Mouse (Mus musculus) kidney, postnatal 14 days (tissue): ENCODE results near the gene Cyp2b13.
"Not testable (repeated sequence)": the region's sequence is repeated elsewhere in the genome, so short reads cannot be mapped to it uniquely, and the experiment has no call there.

ENCODE experiments used
- DNase-seq: peaks from one replicate; pipeline ENCODE4 v3.0.0; 2022; ENCODE audit warnings: mixed read lengths

The Cyp2b13 gene

GRCm38 (mm10) chr7:26061197-26061596 is at the start of gene Cyp2b13:
Gene Cyp2b13, plus strand, starts transcription at chr7:26061497.
- DNase-seq, result not testable (repeated sequence)

GRCm38 (mm10) chr7:26019814-26020332 is 41.4 kb upstream of the Cyp2b13 start:
- not testable (repeated sequence) for DNase-seq

- not testable (repeated sequence) for DNase-seq
These were observed 6.2 kb upstream of the Cyp2b13 start for GRCm38 (mm10) chr7:26054885-26055630.

GRCm38 (mm10) chr7:26071677-26072076 is 10.4 kb downstream of the Cyp2b13 start:
- DNase-seq, result not testable (repeated sequence)

GRCm38 (mm10) chr7:26082595-26082994 is 21.3 kb downstream of the Cyp2b13 start:
- no peak for DNase-seq

- no peak for DNase-seq
These were observed 26.1 kb downstream of the Cyp2b13 start for GRCm38 (mm10) chr7:26087391-26087790.

- not testable (repeated sequence) for DNase-seq
These were observed 27.3 kb downstream of the Cyp2b13 start for GRCm38 (mm10) chr7:26088578-26088977.

GRCm38 (mm10) chr7:26139623-26140022 is 78.3 kb downstream of the Cyp2b13 start:
- not testable (repeated sequence) for DNase-seq

GRCm38 (mm10) chr7:26143657-26144056 is 82.4 kb downstream of the Cyp2b13 start:
- DNase-seq, result not testable (repeated sequence)
